Mouse (Mus musculus) frontal cortex, adult (tissue): Measurements from ENCODE around the gene Tmem236.
"Not testable (repeated sequence)": the region's sequence is repeated elsewhere in the genome, so short reads cannot be mapped to it uniquely, and the experiment has no call there.

ENCODE experiments used
- ATAC-seq: cut with Nextera tagmentation; 2 replicates; pipeline ENCODE4 v1.9.2; 2017; ENCODE audit warnings: mild to moderate bottlenecking, moderate library complexity, mixed read lengths; ENCODE audit not compliant: low TSS enrichment

Gene Tmem236

DNA sequence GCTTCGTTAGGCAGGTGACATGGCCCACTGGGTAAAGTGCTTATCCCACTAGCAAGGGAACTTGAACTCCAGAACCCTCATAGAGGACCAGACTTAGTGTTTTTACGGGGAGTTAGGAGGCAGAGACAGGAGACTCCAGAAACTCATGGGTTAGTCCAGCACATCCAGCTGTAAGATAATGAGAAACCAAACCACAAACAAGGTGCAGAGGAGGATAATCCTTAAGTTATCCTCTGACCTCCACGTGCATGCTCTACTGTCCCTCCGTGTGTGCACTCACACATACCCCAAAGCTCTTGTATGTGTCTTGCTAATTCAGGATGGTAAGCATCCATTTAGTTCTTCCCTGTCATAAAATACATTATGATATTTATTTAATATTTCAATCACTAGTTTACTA lies 17.3 kb downstream of the Tmem236 start:
- no peak for ATAC-seq

DNA sequence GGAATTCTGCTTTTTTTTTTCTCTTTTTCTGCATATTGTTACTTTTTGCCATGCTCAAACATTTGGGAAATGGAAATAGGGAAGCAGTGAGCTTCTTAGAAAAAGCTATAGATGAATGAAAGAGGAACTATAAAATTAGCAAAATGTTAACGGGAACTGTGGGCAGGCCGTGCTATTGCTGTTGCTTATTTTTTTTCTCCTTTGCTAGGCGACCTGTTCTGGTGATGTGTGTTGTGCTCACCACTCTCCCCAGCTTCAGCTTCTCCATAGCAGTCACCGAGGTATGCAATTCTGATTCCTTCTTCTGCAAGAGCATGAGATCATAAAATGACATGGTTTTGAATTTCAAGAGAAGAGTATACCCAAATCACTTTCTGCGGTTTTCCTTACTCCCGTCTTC lies 17.7 kb downstream of the Tmem236 start:
- no peak for ATAC-seq

DNA sequence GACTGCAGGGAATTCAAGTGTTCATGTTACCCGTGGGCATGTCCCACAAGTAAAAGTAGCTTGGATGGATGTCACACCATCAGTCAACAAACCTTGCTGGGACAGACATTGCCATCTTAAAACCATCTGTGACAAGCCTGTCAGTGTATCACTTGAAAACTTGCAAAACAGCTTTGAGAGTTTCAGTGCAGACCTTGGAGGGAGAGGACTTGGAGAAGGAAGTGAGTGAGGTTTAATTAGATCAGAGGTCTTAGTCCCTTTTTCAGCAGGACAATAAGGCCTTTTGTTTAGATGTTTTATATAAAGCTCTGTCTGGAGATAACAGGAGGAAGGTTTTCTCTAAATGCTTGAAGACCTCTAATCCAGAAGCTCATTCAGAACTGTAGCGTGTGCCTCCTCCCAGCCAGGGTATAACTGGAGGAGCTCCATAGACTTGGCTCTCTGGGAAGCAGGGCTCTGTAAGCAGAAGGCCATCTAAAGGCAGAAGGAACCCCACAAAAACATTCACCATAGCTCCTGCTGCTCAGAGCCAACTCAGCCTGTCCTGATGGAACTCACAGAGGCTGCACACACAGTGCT lies 24.1 kb downstream of the Tmem236 start:
- not testable (repeated sequence) for ATAC-seq

DNA sequence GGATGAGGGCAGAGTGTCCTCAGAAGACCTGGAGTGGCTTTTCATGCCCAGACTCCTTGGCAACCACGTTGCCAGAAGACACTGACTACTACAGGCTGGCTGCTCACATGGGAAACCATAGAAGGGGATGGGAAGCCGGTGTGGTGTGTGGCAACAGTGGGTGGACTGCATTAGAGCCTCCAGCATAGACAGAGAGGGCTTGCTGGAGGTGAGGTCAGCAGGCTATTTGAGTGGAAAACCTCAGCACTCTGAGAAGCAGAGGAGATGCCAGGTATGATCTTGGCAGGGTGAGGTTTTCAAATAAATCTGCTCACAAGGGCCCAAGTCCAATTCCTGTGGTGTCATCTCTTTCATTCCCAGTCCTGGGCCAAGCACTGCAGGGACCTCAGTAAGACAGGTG lies 25.3 kb downstream of the Tmem236 start:
- ATAC-seq, result 0 out of 2 replicates have a peak, but pooled peaks have one; percentile 44

DNA sequence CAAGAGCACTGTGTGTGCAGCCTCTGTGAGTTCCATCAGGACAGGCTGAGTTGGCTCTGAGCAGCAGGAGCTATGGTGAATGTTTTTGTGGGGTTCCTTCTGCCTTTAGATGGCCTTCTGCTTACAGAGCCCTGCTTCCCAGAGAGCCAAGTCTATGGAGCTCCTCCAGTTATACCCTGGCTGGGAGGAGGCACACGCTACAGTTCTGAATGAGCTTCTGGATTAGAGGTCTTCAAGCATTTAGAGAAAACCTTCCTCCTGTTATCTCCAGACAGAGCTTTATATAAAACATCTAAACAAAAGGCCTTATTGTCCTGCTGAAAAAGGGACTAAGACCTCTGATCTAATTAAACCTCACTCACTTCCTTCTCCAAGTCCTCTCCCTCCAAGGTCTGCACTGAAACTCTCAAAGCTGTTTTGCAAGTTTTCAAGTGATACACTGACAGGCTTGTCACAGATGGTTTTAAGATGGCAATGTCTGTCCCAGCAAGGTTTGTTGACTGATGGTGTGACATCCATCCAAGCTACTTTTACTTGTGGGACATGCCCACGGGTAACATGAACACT lies 26.6 kb downstream of the Tmem236 start:
- ATAC-seq, result not testable (repeated sequence)

DNA sequence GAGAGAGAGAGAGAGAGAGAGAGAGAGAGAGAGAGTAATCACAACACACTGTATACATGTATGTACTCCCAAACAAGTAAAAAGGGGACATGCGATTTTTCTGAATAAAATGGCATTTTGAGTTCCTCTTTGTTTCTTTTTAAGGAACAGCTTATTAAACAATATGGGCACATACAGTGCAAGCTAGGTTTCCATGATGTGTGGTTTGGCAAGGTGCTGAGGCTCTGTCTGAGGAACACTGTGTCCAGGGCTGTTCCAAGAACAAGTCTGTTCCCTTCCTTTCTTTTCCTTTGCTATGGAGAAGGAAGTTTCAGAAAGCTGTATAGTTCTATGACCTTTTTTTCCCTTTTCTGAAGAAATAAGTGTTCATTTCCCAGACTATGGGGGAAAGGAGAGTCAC lies 30.0 kb downstream of the Tmem236 start:
- no peak for ATAC-seq

DNA sequence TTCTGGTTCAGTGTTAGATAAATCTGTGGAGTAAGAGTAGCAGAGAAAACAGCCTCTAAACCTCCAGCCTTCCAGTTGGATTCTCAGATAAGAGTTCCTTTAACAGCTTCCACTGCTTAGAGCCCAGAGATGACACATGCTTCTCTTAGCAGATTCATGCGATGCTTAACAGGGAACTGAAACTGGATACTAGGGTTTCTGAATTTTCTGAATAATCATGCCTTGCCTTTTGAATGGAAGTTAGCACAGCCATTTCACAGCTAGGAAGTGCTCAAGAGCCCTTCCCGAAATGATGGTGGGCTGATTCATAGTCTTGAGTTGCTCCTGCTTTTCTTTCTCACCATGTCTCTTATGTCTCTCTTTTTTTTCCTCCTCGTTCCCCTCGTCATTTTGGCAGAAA lies 32.5 kb downstream of the Tmem236 start:
- no peak for ATAC-seq

DNA sequence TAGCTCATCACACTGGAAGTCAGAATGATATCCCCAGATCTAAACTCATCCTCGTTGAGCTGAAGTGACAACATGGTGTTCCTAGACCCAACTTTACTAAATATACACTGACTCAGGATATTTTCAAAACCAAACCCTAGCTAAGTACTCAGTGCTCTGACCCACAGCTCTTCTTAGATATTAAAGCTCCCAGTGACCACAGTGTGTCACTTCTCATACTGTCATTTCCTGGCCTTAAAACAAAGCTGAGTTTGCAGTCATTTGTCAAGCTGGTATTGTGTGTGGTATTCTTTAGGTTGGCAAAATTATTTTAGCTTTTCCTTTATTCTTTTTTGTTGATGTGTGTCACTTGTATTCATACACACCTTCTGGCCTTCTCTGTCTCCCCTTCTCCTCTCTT lies 36.4 kb downstream of the Tmem236 start:
- no peak for ATAC-seq

DNA sequence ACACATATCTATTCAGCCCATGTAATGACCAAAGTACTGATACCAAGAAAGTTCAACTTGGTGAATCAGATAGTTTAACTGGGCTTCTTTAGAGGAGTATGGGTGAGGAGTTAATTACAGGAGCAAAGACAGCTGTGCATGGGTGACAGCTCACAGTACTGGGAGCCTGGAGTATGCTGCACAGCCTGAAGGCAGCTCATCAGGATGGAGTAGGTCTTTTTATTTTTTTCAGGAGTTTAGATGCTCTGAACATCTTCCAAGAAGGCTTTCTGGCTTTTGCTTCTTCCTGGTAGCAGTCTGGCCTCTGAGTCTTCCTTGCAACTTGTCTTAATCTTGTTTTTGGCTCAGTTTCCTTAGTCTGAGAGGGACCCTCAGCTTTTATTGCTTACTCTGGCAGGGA lies 37.3 kb downstream of the Tmem236 start:
- no peak for ATAC-seq

DNA sequence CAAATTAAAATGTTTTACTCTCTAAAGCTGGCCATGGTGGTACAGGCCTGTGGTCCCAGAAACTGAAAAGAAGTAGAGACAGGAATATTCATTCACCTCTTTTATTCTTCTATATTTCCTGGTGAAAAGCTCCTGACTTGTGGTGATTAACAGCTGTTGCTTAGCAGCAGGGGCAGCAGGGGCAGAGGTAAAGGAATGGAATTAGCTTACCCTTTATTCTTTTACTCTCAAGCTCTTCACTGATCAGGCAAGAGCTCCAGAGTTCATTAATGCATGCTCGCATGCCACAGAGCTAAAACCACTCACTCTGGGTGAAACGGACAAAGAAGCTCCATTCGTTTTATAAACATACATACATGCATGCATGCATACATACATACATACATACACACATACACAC lies 40.4 kb downstream of the Tmem236 start:
- no peak for ATAC-seq

DNA sequence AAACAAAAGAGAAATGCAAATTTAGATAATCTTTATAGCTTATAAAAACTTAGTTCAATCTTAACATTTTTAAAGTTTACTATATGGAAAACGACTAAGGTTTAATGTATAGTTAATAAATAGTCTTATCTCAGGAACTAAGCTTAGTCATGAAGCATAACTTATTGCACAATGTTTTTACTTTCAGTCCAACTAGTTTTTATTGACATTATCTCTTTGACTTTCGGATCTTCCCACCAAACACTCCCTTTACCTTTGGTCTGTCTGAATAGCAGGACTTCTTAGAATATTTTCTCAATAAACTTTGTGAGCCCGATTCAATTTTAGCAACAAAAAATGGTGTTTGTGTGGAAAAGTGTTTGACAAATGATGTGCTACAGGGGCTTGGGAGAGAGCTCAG lies 42.3 kb downstream of the Tmem236 start:
- ATAC-seq, result no peak

DNA sequence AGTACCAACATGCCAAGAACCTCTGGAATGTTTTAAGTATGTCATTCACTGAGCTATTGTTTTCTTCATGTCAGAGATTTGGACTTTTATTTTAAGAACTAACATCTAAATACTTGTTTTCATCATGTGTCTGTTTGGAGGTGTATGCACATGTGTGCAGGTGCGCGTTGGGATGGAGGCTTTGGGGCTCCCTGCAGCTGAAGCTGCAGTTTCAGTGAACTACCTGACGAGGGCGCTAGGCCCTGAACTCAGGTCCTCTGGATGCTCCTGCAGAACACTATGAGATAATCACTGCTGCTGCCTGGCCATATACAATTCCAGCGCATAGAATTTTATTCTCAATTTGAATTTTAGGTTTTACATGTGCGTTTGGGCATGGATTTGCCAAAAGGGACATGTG lies 43.8 kb downstream of the Tmem236 start:
- ATAC-seq, result no peak

DNA sequence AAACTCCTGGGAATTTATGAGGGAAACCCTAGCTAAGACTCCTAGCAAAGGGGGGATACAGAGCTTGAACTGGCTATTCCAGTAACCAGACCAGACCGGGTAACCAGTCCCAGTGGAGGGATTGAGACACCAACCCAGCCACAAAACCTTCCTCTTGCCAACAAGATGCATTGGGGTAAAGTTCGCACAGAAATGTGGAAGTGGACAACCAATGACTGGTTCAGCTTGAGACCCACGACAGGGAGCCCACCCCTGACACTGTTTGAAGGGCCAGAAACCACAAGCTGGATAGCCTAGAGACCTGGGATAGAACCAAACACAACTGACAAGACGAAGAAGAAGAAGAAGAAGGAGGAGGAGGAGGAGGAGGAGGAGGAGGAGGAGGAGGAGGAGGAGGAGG lies 50.1 kb downstream of the Tmem236 start:
- ATAC-seq, result no peak

DNA sequence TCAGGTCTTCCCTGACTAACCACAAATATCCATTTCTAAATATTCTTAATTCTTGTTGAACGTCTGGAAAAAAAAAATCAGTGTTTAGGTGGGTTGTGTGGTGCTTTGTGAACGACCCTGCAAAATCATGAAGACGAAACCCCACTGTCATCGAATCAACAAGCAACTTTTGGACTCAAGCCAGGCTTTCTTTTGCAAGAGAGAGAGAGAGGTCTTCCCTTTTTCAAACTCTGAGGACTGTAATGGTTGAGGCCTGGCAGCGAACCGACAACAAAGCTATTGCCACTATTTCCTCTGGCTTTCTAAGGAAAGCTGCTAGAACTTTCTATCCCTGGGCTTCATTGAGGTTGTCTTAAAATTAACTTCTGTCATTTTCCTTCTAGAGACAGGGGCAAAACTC lies 54.2 kb downstream of the Tmem236 start:
- ATAC-seq, result no peak

DNA sequence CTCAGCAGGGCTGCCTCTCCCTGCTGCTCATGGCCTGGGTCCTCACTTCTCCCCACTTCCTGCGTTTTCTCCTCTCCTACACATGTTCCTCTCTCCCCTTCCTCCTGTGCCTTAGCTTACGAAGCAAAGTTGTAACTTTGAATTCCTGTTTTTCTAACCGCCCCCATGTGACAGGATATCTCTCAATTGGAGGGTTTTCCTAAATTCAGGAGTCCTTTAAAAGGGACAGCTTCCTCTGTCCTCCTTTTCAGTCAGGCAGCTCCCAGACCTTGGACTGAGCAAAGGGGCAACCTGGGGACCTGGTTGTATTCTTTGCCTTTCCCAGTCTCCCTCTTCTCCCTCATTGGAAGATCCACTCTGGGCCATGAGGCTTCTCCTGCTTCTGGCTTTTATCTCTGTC lies 54.8 kb downstream of the Tmem236 start, which contains the start of gene Mrc1:
Mrc1 (plus strand) TSS at position 244 of the 400 bp plus-strand sequence.
- ATAC-seq, result no peak

DNA sequence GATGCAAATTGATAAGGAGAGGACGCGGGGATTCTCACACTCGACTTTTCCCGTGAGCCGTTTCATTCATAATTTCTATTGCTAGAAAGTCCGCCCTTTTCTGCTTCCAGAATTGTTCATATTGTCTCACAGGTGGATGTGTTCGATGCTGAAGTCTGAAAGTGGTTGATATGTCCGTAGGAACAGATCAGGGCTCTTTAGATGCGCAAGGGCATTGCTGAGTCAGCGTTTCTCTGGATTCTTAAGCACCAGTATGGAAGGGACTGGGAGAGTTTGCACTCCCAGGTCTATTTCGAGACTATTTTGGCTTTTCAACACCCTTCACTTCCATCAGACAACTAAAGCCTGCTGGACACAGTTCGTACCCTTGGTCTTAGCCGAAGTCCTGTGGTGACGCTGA lies 55.7 kb downstream of the Tmem236 start:
- no peak for ATAC-seq

DNA sequence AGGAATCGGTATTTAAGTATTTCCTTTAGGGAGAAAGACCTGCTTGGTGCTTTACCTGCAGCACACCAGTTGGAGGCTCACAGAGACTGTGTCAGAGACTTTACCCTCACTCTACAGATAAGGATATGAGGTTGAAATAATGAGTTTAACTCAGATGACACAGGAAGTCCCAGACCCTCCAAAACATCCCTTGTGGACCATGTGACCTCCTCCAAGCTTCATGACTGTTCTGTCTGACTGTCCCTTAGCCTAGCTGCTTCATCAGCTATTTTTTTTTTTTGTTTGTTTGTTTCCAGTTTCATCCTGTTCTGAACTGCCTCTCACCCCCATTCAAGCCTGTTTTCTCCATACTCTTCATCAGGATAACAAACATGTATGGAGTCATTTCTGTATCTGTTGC lies 58.6 kb downstream of the Tmem236 start:
- ATAC-seq, result no peak

DNA sequence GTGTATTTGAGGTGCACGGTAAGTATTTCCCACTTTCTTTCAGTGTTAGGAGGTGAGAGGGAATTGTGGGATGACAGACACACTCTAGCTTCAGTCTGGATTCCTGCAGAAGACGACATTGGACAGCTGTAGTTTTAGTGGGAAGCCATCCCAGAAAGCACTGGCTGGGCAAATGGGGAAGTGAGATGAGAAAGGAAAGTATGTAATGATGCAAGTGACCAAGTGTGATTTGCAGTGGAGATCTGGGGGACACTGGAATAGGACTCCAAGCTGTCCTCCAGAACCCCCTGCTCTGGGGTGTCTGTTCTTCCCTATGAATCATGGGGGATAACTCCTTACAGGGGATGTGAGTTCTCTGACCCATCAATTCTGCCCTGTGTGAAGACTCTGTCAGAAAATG lies 59.7 kb downstream of the Tmem236 start:
- ATAC-seq, result no peak

DNA sequence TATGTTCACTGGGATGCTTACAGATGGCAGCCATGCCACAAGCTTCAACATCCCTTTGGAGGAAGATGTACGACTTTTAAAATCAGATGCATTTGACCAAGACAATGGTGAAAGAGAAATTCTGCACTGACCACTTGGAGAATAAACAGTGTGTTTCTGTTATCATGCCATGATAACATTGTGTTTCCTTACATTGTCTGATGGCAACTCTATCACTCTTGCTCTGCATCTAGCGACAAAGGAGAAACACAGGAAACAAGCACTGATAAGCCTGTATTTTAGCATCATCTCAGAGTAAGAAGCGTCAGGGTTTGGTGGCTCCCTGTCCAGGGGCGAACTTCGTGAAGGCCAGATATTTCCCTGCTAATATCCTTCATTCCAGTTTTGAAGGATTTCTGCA lies 61.0 kb downstream of the Tmem236 start:
- no peak for ATAC-seq

DNA sequence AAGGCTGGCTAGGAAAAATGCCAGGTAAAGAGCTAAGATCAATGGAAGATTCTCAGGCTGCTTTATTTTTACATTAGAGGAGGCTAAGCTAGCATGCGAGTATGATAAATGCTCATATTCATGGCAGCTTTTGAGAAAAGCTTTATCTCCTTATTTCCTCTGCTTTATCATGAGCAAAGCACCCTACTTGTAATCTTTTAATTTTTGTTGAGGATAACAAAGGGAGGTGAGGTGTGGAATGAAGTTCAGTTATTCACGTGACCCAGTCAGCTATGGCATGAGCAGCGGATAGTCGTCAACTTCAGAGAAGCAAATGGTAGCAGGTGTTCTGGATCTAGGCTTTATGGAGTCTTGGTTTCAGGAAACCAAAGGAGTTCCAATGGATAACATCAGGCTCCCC lies 62.6 kb downstream of the Tmem236 start:
- ATAC-seq, result no peak

DNA sequence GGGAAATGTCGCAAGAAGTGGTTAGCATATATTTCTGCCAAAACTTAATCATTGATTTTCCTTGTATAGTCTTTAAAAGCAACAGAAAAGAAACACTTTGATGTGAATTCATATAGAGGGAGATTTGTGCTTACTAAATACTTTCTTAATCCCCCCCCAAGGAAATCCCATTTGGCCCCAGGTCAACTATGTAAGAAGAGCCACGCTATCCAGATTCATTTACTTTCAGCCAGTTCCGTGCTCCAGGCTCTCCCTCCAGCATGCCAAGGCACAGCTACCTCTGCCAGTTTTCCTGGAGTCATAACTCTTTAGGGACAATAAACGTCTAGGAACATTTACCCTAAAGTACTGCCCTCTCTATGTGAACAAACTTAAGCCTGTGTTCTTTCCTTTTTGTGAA lies 63.4 kb downstream of the Tmem236 start:
- no peak for ATAC-seq

DNA sequence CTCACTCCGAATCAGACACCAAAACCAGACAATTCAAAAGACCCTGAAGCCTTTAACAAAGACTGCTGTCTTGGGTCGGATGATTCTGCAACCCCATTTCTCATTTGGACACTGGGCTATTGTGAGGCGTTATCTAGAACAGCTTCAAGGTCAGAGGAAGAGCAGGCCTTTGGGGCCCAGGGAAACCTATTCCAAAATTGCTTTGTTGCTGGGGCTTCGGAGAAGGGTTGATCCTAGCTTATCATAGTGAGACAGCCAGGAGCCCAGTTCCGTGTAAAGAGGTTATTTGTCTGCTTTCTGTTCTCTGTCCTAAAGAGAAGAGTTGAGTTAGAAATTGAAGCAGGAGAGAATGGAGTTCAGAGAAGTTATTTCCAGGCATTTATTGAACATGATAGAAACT lies 64.8 kb downstream of the Tmem236 start:
- no peak for ATAC-seq

DNA sequence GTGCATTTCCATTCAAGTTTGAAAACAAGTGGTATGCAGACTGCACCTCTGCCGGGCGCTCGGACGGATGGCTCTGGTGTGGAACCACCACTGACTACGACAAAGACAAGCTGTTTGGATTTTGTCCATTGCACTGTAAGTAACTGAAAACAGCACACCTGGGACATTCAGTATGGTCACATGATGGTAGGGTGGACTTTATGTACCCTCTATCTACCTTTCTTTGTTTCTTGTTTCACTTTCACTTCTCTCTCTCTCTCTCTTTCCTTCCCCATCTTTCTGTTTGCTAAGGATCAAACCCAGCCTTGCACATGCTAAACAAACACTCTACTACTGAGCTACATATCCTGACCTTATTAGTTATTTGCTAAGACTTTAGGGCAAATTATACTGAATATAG lies 69.8 kb downstream of the Tmem236 start:
- ATAC-seq, result no peak

DNA sequence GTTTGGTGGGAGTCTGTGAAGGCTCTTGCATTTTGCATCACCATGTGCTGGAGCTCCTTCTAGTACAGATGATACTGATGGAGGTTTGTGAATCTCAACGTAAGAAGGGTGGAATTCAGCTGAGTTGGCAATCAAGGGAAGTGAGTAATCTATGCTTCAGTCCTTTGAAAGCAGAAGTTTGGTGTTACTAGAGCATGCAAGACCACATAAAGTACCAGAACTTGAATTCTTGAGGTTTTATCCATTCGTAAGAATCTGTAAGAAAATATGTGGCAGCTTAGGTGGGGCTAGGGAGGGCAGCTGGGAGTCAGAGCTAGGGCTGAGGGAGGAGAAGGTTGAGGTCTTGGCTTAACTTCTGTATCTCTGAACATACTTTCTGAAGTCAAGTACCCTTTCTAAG lies 70.3 kb downstream of the Tmem236 start:
- ATAC-seq, result no peak
